Mouse (Mus musculus) hindbrain, embryonic 10.5 days (tissue): ENCODE measurements around the gene Tor1aip1. TPM values are rescaled to one million over a fixed set of nuclear protein-coding genes. Genes with fewer than 3 reads are reported as not detected.
"Not testable (repeated sequence)": the region's sequence is repeated elsewhere in the genome, so short reads cannot be mapped to it uniquely, and the experiment has no call there.

ENCODE experiments used
- DNase-seq: peaks from one replicate; pipeline ENCODE4 v3.0.0-alpha.2; 2017; ENCODE audit warnings: low spot score
- H3K27ac ChIP-seq: fragments of 300-500 bp; sonication (generic); 2 replicates; pipeline ENCODE4 v1.5.1; 2016; ENCODE audit warnings: mild to moderate bottlenecking, moderate library complexity
- H3K27me3 ChIP-seq: fragments of 300-500 bp; sonication (generic); 2 replicates; pipeline ENCODE4 v1.6.1; 2016; ENCODE audit warnings: mild to moderate bottlenecking; ENCODE audit not compliant: poor library complexity, insufficient read depth, severe bottlenecking
- H3K36me3 ChIP-seq: fragments of 300-500 bp; sonication (generic); 2 replicates; pipeline ENCODE4 v1.6.1; 2016; ENCODE audit warnings: mild to moderate bottlenecking, moderate library complexity
- H3K4me1 ChIP-seq: fragments of 300-500 bp; sonication (generic); replicated peaks from 2 replicates; pipeline ENCODE4 v1.6.1; 2016; ENCODE audit warnings: mild to moderate bottlenecking
- H3K4me3 ChIP-seq: fragments of 300-500 bp; sonication (generic); 2 replicates; pipeline ENCODE4 v1.5.1; 2016; ENCODE audit warnings: mild to moderate bottlenecking, moderate library complexity
- H3K9me3 ChIP-seq: fragments of 300-500 bp; sonication (generic); 2 replicates; pipeline ENCODE4 v1.6.1; 2016; ENCODE audit warnings: mild to moderate bottlenecking, moderate library complexity
- WGBS: fragments of 180-500 bp; shearing (Covaris S2); methylation state at CpG from one replicate; pipeline ENCODE4 v1.1.7; 2016; 5-methylcytosine and 5-hydroxymethylcytosine counted together
- polyA plus RNA-seq: library from polyadenylated mRNA; unstranded; fragments of >200 nt; fragmentation: Nextera tagmentation; extraction: Ambion mirVana; gene quantifications from 2 replicates; pipeline ENCODE4 v1.2.1, GENCODE M21; 2016

The Tor1aip1 gene
- polyA plus RNA-seq, 1 experiment from 2014 or later: 34.5 TPM

GRCm38 (mm10) chr1:156043027-156043426 lies 6.7 kb upstream of the Tor1aip1 start:
- H3K27me3 ChIP-seq: no peaks in the 10 kb centered on the region
- no peaks in the 10 kb centered on the region for H3K9me3 ChIP-seq
- WGBS: 26% methylated on average over 4 of the region's 4 CpGs
- no peak overlapping the region for H3K4me3 ChIP-seq
- peaks cover 24% of the 10 kb centered on the region for H3K4me1 ChIP-seq
- H3K27ac ChIP-seq: no peak overlapping the region
- H3K36me3 ChIP-seq: peaks cover 46% of the 10 kb centered on the region
- peak; percentile 47 for DNase-seq

- WGBS: 92% methylated on average over 5 of the region's 5 CpGs
- DNase-seq: no peak
These were observed 6.2 kb upstream of the Tor1aip1 start for GRCm38 (mm10) chr1:156042481-156042880.

GRCm38 (mm10) chr1:156041451-156042241 lies 5.4 kb upstream of the Tor1aip1 start:
- H3K4me1 ChIP-seq: peaks cover 30% of the 10 kb centered on the region
- H3K27me3 ChIP-seq: no peaks in the 10 kb centered on the region
- 49% methylated on average over 7 of the region's 7 CpGs for WGBS
- H3K4me3 ChIP-seq: peak overlapping the region; percentile 65
- peaks cover 32% of the 10 kb centered on the region for H3K36me3 ChIP-seq
- no peak for DNase-seq
- peak overlapping the region; percentile 85; the same call in 1 of the 2 replicates for H3K27ac ChIP-seq
- no peaks in the 10 kb centered on the region for H3K9me3 ChIP-seq

More at GRCm38 (mm10) chr1:156042481-156042880, 6.2 kb upstream of the Tor1aip1 start:
- no peaks in the 10 kb centered on the region for H3K9me3 ChIP-seq
- no peaks in the 10 kb centered on the region for H3K27me3 ChIP-seq
- no peak overlapping the region for H3K27ac ChIP-seq
- H3K36me3 ChIP-seq: peaks cover 41% of the 10 kb centered on the region
- H3K4me1 ChIP-seq: peaks cover 24% of the 10 kb centered on the region
- H3K4me3 ChIP-seq: peak overlapping the region; percentile 65; the same call in 1 of the 2 replicates

- H3K27me3 ChIP-seq: no peaks in the 10 kb centered on the region
- H3K4me3 ChIP-seq: peak overlapping the region; percentile 65
- peak overlapping the region; percentile 85 for H3K27ac ChIP-seq
- H3K4me1 ChIP-seq: peaks cover 33% of the 10 kb centered on the region
- WGBS: 3% methylated on average over 22 of the region's 22 CpGs
- H3K36me3 ChIP-seq: peaks cover 26% of the 10 kb centered on the region
- DNase-seq: peak; percentile 91
- no peaks in the 10 kb centered on the region for H3K9me3 ChIP-seq
These were observed 4.6 kb upstream of the Tor1aip1 start for GRCm38 (mm10) chr1:156040731-156041401.

GRCm38 (mm10) chr1:156039989-156040388 lies 3.7 kb upstream of the Tor1aip1 start:
- Histone ChIP-seq H3K4me1 (peaks cover 33% of the 10 kb centered on the region), H3K36me3 (peaks cover 17% of the 10 kb centered on the region)
- not testable (repeated sequence) for DNase-seq, H3K4me3 ChIP-seq, H3K27ac ChIP-seq, H3K9me3 ChIP-seq, H3K27me3 ChIP-seq
- WGBS: 68% methylated on average over 7 of the region's 7 CpGs

GRCm38 (mm10) chr1:156037144-156037583 lies 884 bp upstream of the Tor1aip1 start:
- no peak for DNase-seq
- Histone ChIP-seq H3K4me3 (peak overlapping the region; percentile 82), H3K4me1 (peaks cover 34% of the 10 kb centered on the region), H3K27ac (0 out of 2 replicates have a peak overlapping the region, but pooled peaks have one; percentile 5), H3K27me3 (no peaks in the 10 kb centered on the region), H3K9me3 (no peaks in the 10 kb centered on the region), H3K36me3 (peaks cover 19% of the 10 kb centered on the region)
- 72% methylated on average over 5 of the region's 5 CpGs for WGBS

GRCm38 (mm10) chr1:156035269-156035929 lies 881 bp downstream of the Tor1aip1 start, which contains the start of gene Tor1aip2:
Tor1aip2 (plus strand) TSS chr1:156035403.
- H3K4me3 ChIP-seq: peak within 1 kb of the TSS; percentile 82
- H3K27me3 ChIP-seq: no peaks in the 10 kb centered on the region
- H3K36me3 ChIP-seq: peaks cover 36% of the 10 kb centered on the region
- H3K9me3 ChIP-seq: no peaks in the 10 kb centered on the region
- peak; percentile 87 for DNase-seq
- H3K4me1 ChIP-seq: peaks cover 22% of the 10 kb centered on the region
- H3K27ac ChIP-seq: peak within 1 kb of the TSS; percentile 99
- WGBS: under 1% methylated on average over 59 of the region's 59 CpGs

GRCm38 (mm10) chr1:156034661-156035060 lies 1.6 kb downstream of the Tor1aip1 start:
- Histone ChIP-seq H3K9me3 (no peaks in the 10 kb centered on the region), H3K4me1 (peaks cover 21% of the 10 kb centered on the region), H3K27me3 (no peaks in the 10 kb centered on the region), H3K36me3 (peaks cover 44% of the 10 kb centered on the region), H3K4me3 (peak overlapping the region; percentile 82), H3K27ac (peak overlapping the region; percentile 99)
- WGBS: 38% methylated on average over 1 of the region's 1 CpGs
- DNase-seq: no peak

GRCm38 (mm10) chr1:156033921-156034320 lies 2.4 kb downstream of the Tor1aip1 start:
- no peak overlapping the region for H3K27ac ChIP-seq
- 96% methylated on average over 7 of the region's 7 CpGs for WGBS
- H3K36me3 ChIP-seq: peaks cover 51% of the 10 kb centered on the region
- no peaks in the 10 kb centered on the region for H3K9me3 ChIP-seq
- DNase-seq: no peak
- H3K4me1 ChIP-seq: peaks cover 21% of the 10 kb centered on the region
- H3K4me3 ChIP-seq: no peak overlapping the region
- no peaks in the 10 kb centered on the region for H3K27me3 ChIP-seq

GRCm38 (mm10) chr1:156028340-156028975 lies 7.8 kb downstream of the Tor1aip1 start:
- peaks cover 91% of the 10 kb centered on the region for H3K36me3 ChIP-seq
- WGBS: 91% methylated on average over 4 of the region's 4 CpGs
- no peak for DNase-seq
- no peaks in the 10 kb centered on the region for H3K27me3 ChIP-seq
- no peaks in the 10 kb centered on the region for H3K4me1 ChIP-seq
- no peaks in the 10 kb centered on the region for H3K9me3 ChIP-seq
- H3K27ac ChIP-seq: no peak overlapping the region
- H3K4me3 ChIP-seq: no peak overlapping the region

- peaks cover 84% of the 10 kb centered on the region for H3K36me3 ChIP-seq
- 94% methylated on average over 3 of the region's 3 CpGs for WGBS
These were observed 8.4 kb downstream of the Tor1aip1 start for GRCm38 (mm10) chr1:156027849-156028248.

GRCm38 (mm10) chr1:156024831-156025503 lies 11.3 kb downstream of the Tor1aip1 start:
- Histone ChIP-seq H3K27me3 (no peaks in the 10 kb centered on the region), H3K36me3 (peaks cover 79% of the 10 kb centered on the region), H3K27ac (no peak overlapping the region), H3K9me3 (no peaks in the 10 kb centered on the region), H3K4me3 (no peak overlapping the region), H3K4me1 (no peaks in the 10 kb centered on the region)
- DNase-seq: no peak
- 93% methylated on average over 8 of the region's 8 CpGs for WGBS

More at GRCm38 (mm10) chr1:156027849-156028248, 8.4 kb downstream of the Tor1aip1 start:
- no peak overlapping the region for H3K27ac ChIP-seq
- no peaks in the 10 kb centered on the region for H3K9me3 ChIP-seq
- no peaks in the 10 kb centered on the region for H3K4me1 ChIP-seq
- DNase-seq: no peak
- H3K4me3 ChIP-seq: no peak overlapping the region
- no peaks in the 10 kb centered on the region for H3K27me3 ChIP-seq
